Mouse (Mus musculus) C2C12 (cell line): ENCODE data around the gene Cyb5r1.

ENCODE experiments used
- CTCF ChIP-seq: IDR thresholded peaks from one replicate; pipeline ENCODE4 v1.5.1; 2011; ENCODE audit not compliant: control insufficient read depth, insufficient read depth, insufficient read length
- MAX ChIP-seq: IDR thresholded peaks from one replicate; pipeline ENCODE4 v1.6.1; 2011; ENCODE audit warnings: mild to moderate bottlenecking, control low read depth
- USF1 ChIP-seq: IDR thresholded peaks from one replicate; pipeline ENCODE4 v1.6.1; 2011; ENCODE audit warnings: low read depth, mild to moderate bottlenecking, control low read depth, moderate library complexity

DNA sequence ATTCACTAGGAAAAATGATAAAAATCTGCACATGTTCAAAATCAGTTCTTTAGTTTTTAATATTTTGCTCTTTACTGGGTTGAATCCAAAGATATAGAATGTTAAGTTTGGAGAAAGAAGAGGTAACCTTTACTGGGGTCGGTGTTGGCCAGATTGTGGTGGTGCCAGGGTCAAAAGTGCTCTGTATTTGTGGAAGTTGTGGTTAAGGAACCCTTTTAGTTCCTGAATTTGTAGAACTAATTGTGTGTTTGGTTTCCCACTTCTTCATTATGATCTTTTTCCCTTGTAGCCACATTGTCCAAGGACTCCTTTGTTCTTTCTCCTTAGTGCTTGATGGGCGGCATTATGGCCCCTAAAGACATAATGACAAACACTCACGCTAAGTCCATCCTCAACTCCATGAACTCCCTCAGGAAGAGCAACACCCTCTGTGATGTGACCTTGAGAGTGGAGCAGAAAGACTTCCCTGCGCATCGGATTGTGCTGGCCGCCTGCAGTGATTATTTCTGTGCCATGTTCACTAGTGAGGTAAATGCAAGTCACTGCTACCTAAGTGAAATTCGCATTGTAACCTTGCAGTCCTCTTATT lies 52.9 kb downstream of the Cyb5r1 start:
- TF ChIP-seq CTCF (no peak), MAX (no peak), USF1 (no peak)
